Mouse (Mus musculus): ENCODE data around the gene Trmt11.

DNA sequence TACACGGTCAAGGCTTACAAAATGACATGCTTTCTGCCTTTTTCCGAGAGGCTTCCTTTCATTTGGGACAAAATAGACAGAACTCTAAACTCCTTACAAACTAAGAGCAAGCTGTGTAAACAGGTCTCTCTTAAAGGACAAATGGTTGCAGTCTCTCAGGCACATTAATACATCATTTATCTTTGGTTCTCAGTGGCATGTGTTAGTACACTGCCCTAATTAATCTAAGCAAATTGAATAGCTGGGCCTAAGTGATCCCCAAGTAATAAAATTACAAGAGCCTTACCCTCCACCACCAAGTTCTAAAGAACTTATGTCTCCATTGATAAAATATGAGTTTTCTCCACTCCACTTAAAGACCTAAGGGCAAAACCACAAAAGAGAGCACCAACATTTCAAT lies 47.1 kb upstream of the Trmt11 start:
- TF ChIP-seq POLR2A (IDR thresholded peaks at IDR 0.05; ENCODE audit: borderline replicate concordance, extremely low read depth, insufficient read depth, insufficient read length, poor library complexity, severe bottlenecking) (no peak), CTCF (IDR thresholded peaks at IDR 0.05; ENCODE audit: borderline replicate concordance, extremely low read depth, insufficient read depth, insufficient read length) (no peak)

Measured in brain, embryonic 14.5 days (tissue).